Mouse (Mus musculus) layer of hippocampus, adult 9-11 months (tissue): ENCODE results near the gene Pxdn.
A peak's percentile ranks its signal among the peaks of the same experiment; 100 is the strongest.

Source experiments
- DNase-seq: peaks from one replicate; pipeline ENCODE4 v3.0.0; 2022

Pxdn gene

GRCm38 (mm10) chr12:30029111-30029510 is 91.7 kb downstream of the Pxdn start:
- no peak for DNase-seq

GRCm38 (mm10) chr12:30030571-30030970 is 93.2 kb downstream of the Pxdn start:
- DNase-seq: no peak

GRCm38 (mm10) chr12:30034681-30035080 is 97.3 kb downstream of the Pxdn start:
- DNase-seq: no peak

GRCm38 (mm10) chr12:30035406-30035805 is 98.0 kb downstream of the Pxdn start:
- no peak for DNase-seq

GRCm38 (mm10) chr12:30035841-30036568 is 98.6 kb downstream of the Pxdn start:
- no peak for DNase-seq

- DNase-seq: peak; percentile 48
These were observed 99.2 kb downstream of the Pxdn start for GRCm38 (mm10) chr12:30036569-30037055.

- DNase-seq: no peak
These were observed 102.2 kb downstream of the Pxdn start for GRCm38 (mm10) chr12:30039565-30039964.

- no peak for DNase-seq
These were observed 102.7 kb downstream of the Pxdn start for GRCm38 (mm10) chr12:30040150-30040549.

- no peak for DNase-seq
These were observed 111.4 kb downstream of the Pxdn start for GRCm38 (mm10) chr12:30048848-30049247.

- DNase-seq: no peak
These were observed 112.4 kb downstream of the Pxdn start for GRCm38 (mm10) chr12:30049818-30050217.

GRCm38 (mm10) chr12:30050235-30050634 is 112.8 kb downstream of the Pxdn start:
- no peak for DNase-seq

- no peak for DNase-seq
These were observed 117.5 kb downstream of the Pxdn start for GRCm38 (mm10) chr12:30054761-30055540.

GRCm38 (mm10) chr12:30058044-30058443 is 120.6 kb downstream of the Pxdn start:
- DNase-seq: no peak

- no peak for DNase-seq
These were observed 124.2 kb downstream of the Pxdn start for GRCm38 (mm10) chr12:30061503-30062117.

GRCm38 (mm10) chr12:30062118-30062505 is 124.7 kb downstream of the Pxdn start:
- DNase-seq: no peak
